Mouse (Mus musculus) olfactory bulb, adult 2 months (tissue): ENCODE data around the gene Fastkd5.

Experiments used
- CTCF ChIP-seq: fragments of 200-500 bp; IDR thresholded peaks from 2 replicates; pipeline ENCODE4 v1.5.1; 2012; ENCODE audit warnings: low read depth, mild to moderate bottlenecking, low read length, moderate library complexity; ENCODE audit not compliant: insufficient read depth
- POLR2A ChIP-seq: fragments of 200-500 bp; IDR thresholded peaks from 2 replicates; pipeline ENCODE4 v1.6.1; 2012; ENCODE audit warnings: mild to moderate bottlenecking, low read depth, low read length, moderate library complexity; ENCODE audit not compliant: insufficient read depth

- TF ChIP-seq POLR2A (no peak), CTCF (no peak)
Measured at GRCm38 (mm10) chr2:130629080-130629838, 568 bp downstream of the Fastkd5 start.
